Mouse (Mus musculus) myocyte (in vitro differentiated cells): Measurements from ENCODE around the gene Cdan1. TPM values are rescaled to one million over a fixed set of nuclear protein-coding genes. Genes with fewer than 3 reads are reported as not detected.

Experiments
- H3K27me3 ChIP-seq: one replicate; pipeline ENCODE4 v1.6.1; 2011; ENCODE audit not compliant: control insufficient read depth, insufficient read depth, insufficient read length
- H3K36me3 ChIP-seq: one replicate; pipeline ENCODE4 v1.6.1; 2011; ENCODE audit not compliant: control insufficient read depth, insufficient read depth
- H3K4me2 ChIP-seq: one replicate; pipeline ENCODE4 v1.6.1; 2011; ENCODE audit warnings: low read depth, control low read depth
- H3K4me3 ChIP-seq: one replicate; pipeline ENCODE4 v1.5.1; 2011; ENCODE audit warnings: mild to moderate bottlenecking, control low read depth, moderate library complexity
- H3K79me2 ChIP-seq: one replicate; pipeline ENCODE4 v1.6.1; 2011; ENCODE audit not compliant: control insufficient read depth, insufficient read depth
- H3ac ChIP-seq: one replicate; pipeline ENCODE4 v1.6.1; 2011; ENCODE audit not compliant: control insufficient read depth, insufficient read length
- CEBPB ChIP-seq: IDR thresholded peaks from 2 replicates; pipeline ENCODE4 v1.6.1; 2011; ENCODE audit warnings: mild to moderate bottlenecking, moderate library complexity; ENCODE audit not compliant: poor library complexity, insufficient read depth, severe bottlenecking
- E2F4 ChIP-seq: IDR thresholded peaks from one replicate; pipeline ENCODE4 v1.6.1; 2011; ENCODE audit warnings: mild to moderate bottlenecking, control low read depth, moderate library complexity; ENCODE audit not compliant: insufficient read depth
- MAX ChIP-seq: IDR thresholded peaks from one replicate; pipeline ENCODE4 v1.6.1; 2011; ENCODE audit warnings: low read depth, mild to moderate bottlenecking, control low read depth
- MYOD1 ChIP-seq, 3 experiments: IDR thresholded peaks; one replicate each; pipeline ENCODE4 v1.6.1; 2011; ENCODE audit warnings: control low read depth in 2 of 3, low read depth in 2 of 3, mild to moderate bottlenecking in 2 of 3, moderate library complexity in 1 of 3; ENCODE audit not compliant: insufficient read length in 2 of 3, control insufficient read depth in 1 of 3
- MYOG ChIP-seq, 3 experiments: IDR thresholded peaks; one replicate each; pipeline ENCODE4 v1.6.1; 2011; ENCODE audit warnings: control low read depth in 2 of 3, low read depth in 2 of 3, mild to moderate bottlenecking in 2 of 3; ENCODE audit not compliant: insufficient read length in 2 of 3, control insufficient read depth in 1 of 3, insufficient read depth in 1 of 3
- POLR2A ChIP-seq: IDR thresholded peaks from one replicate; pipeline ENCODE4 v1.6.1; 2011; ENCODE audit warnings: low read depth, mild to moderate bottlenecking, control low read depth, moderate library complexity; ENCODE audit not compliant: insufficient read length
- POLR2AphosphoS2 ChIP-seq: IDR thresholded peaks from one replicate; pipeline ENCODE4 v1.6.1; 2011; ENCODE audit warnings: low read depth, control low read depth; ENCODE audit not compliant: insufficient read length
- REST ChIP-seq: IDR thresholded peaks from one replicate; pipeline ENCODE4 v1.6.1; 2011; ENCODE audit warnings: mild to moderate bottlenecking, control low read depth, moderate library complexity; ENCODE audit not compliant: insufficient read depth, insufficient read length
- SRF ChIP-seq: IDR thresholded peaks from one replicate; pipeline ENCODE4 v1.6.1; 2011; ENCODE audit warnings: low read depth; ENCODE audit not compliant: control insufficient read depth, insufficient read length
- TCF12 ChIP-seq: IDR thresholded peaks from one replicate; pipeline ENCODE4 v1.6.1; 2011; ENCODE audit warnings: mild to moderate bottlenecking, control low read depth; ENCODE audit not compliant: poor library complexity, insufficient read depth, severe bottlenecking
- TCF3 ChIP-seq: IDR thresholded peaks from one replicate; pipeline ENCODE4 v1.6.1; 2011; ENCODE audit warnings: low read depth, control low read depth; ENCODE audit not compliant: insufficient read length
- USF1 ChIP-seq: IDR thresholded peaks from one replicate; pipeline ENCODE4 v1.6.1; 2011; ENCODE audit warnings: low read depth, mild to moderate bottlenecking, control low read depth, moderate library complexity
- polyA plus RNA-seq: library from polyadenylated mRNA; unstranded; fragments of >200 nt; fragmentation: generic; extraction: Trizol; gene quantifications from one replicate; pipeline ENCODE4 v1.2.1, GENCODE M21; 2012; ENCODE audit warnings: missing spikeins

Gene Cdan1
- polyA plus RNA-seq, 1 experiment: 5.0 TPM

GRCm38 (mm10) chr2:120867336-120867735 is 17.4 kb upstream of the Cdan1 start:
- Histone ChIP-seq H3K27me3 (no peaks in the 10 kb centered on the region), H3K79me2 (no peaks in the 10 kb centered on the region), H3K4me3 (no peak overlapping the region), H3K36me3 (peaks cover 31% of the 10 kb centered on the region), H3K4me2 (peak overlapping the region; percentile 1), H3ac (no peak overlapping the region)
- TF ChIP-seq USF1 (no peak), SRF (no peak), TCF3 (no peak), TCF12 (no peak), MYOG (IDR thresholded peaks at IDR 0.05; ENCODE audit: control insufficient read depth in 1 of 3, insufficient read depth in 1 of 3, insufficient read length in 2 of 3, low read depth in 2 of 3) (no peak), POLR2AphosphoS2 (no peak), CEBPB (no peak), MAX (no peak), E2F4 (no peak), POLR2A (no peak), MYOD1 (IDR thresholded peaks at IDR 0.05; ENCODE audit: control insufficient read depth in 1 of 3, insufficient read length in 2 of 3, low read depth in 2 of 3) (no peak), REST (no peak)

GRCm38 (mm10) chr2:120866561-120866960 is 16.6 kb upstream of the Cdan1 start:
- Histone ChIP-seq H3K4me3 (no peak overlapping the region), H3K36me3 (peaks cover 31% of the 10 kb centered on the region), H3K4me2 (peak overlapping the region; percentile 48), H3K79me2 (no peaks in the 10 kb centered on the region), H3ac (no peak overlapping the region), H3K27me3 (no peaks in the 10 kb centered on the region)
- no peak for TF ChIP-seq MYOG (IDR thresholded peaks at IDR 0.05; ENCODE audit: control insufficient read depth in 1 of 3, insufficient read depth in 1 of 3, insufficient read length in 2 of 3, low read depth in 2 of 3)

DNA sequence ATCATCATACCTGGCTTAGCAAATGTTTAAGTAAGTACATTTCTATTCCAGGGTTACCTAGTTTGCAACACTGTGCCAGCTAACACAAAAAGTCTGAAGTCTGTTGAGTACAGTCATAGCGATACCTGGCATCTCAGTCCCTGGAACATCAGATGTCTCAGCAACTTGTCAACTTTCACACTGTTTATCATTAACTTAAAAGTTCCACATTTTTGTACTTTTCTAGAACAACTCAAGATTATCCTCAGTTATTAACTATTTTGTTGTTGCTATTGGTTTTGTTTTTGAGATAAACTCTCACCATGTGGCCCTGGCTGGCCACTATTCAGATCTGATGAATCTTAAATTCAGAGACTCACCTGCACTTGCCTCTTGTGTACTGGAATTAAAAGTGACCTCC is 13.5 kb upstream of the Cdan1 start:
- Histone ChIP-seq H3K27me3 (no peaks in the 10 kb centered on the region), H3K4me2 (no peak overlapping the region), H3K79me2 (no peaks in the 10 kb centered on the region), H3ac (no peak overlapping the region), H3K36me3 (peaks cover 39% of the 10 kb centered on the region), H3K4me3 (no peak overlapping the region)
- TF ChIP-seq E2F4 (no peak), POLR2AphosphoS2 (no peak), CEBPB (no peak)

- Histone ChIP-seq H3K4me3 (no peak overlapping the region), H3K4me2 (no peak overlapping the region), H3K27me3 (no peaks in the 10 kb centered on the region), H3K79me2 (no peaks in the 10 kb centered on the region), H3K36me3 (peaks cover 37% of the 10 kb centered on the region), H3ac (no peak overlapping the region)
- no peak for TF ChIP-seq USF1
- no peak for TF ChIP-seq E2F4
- no peak for TF ChIP-seq TCF12
- TF ChIP-seq POLR2A: no peak
- TF ChIP-seq MYOG (IDR thresholded peaks at IDR 0.05; ENCODE audit: control insufficient read depth in 1 of 3, insufficient read depth in 1 of 3, insufficient read length in 2 of 3, low read depth in 2 of 3): no peak
- no peak for TF ChIP-seq POLR2AphosphoS2
- no peak for TF ChIP-seq CEBPB
- no peak for TF ChIP-seq MYOD1 (IDR thresholded peaks at IDR 0.05; ENCODE audit: control insufficient read depth in 1 of 3, insufficient read length in 2 of 3, low read depth in 2 of 3)
- no peak for TF ChIP-seq MAX
- TF ChIP-seq REST: no peak
- TF ChIP-seq SRF: no peak
Observed at GRCm38 (mm10) chr2:120860699-120861098, 10.8 kb upstream of the Cdan1 start.

- peaks cover 23% of the 10 kb centered on the region for H3K36me3 ChIP-seq
- H3K4me3 ChIP-seq: no peak overlapping the region
- no peak for TF ChIP-seq POLR2AphosphoS2
- TF ChIP-seq CEBPB: no peak
- no peak for TF ChIP-seq MYOD1 (IDR thresholded peaks at IDR 0.05; ENCODE audit: control insufficient read depth in 1 of 3, insufficient read length in 2 of 3, low read depth in 2 of 3)
- no peak overlapping the region for H3K4me2 ChIP-seq
- H3K79me2 ChIP-seq: no peaks in the 10 kb centered on the region
- H3K27me3 ChIP-seq: no peaks in the 10 kb centered on the region
- H3ac ChIP-seq: no peak overlapping the region
Observed at GRCm38 (mm10) chr2:120858131-120858530, 8.2 kb upstream of the Cdan1 start.

DNA sequence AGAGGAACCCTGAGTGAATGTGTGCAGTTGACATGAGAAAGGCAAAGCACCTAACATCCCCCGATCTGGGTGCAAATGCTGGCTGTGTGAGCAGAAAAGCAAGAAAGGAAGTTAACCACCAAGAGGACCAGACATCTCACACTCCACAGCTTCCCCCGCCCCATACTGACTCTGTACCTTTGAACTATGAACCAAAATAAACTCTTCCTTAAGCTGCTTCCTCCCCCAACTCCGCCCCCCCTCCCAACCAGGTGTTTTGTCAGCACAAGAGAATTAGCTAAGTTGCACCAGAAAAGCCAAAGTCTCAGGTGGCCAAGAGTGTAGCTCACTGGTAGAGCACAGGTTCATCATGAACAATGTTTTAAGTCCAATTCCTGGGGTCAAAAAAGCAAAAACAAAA is 3.2 kb upstream of the Cdan1 start:
- peaks cover 1% of the 10 kb centered on the region for H3K79me2 ChIP-seq
- no peaks in the 10 kb centered on the region for H3K27me3 ChIP-seq
- H3K4me2 ChIP-seq: no peak overlapping the region
- H3K36me3 ChIP-seq: no peaks in the 10 kb centered on the region
- H3K4me3 ChIP-seq: no peak overlapping the region
- no peak overlapping the region for H3ac ChIP-seq
- TF ChIP-seq MAX: no peak
- no peak for TF ChIP-seq MYOG (IDR thresholded peaks at IDR 0.05; ENCODE audit: control insufficient read depth in 1 of 3, insufficient read depth in 1 of 3, insufficient read length in 2 of 3, low read depth in 2 of 3)
- TF ChIP-seq MYOD1 (IDR thresholded peaks at IDR 0.05; ENCODE audit: control insufficient read depth in 1 of 3, insufficient read length in 2 of 3, low read depth in 2 of 3): no peak
- no peak for TF ChIP-seq REST
- TF ChIP-seq CEBPB: no peak
- no peak for TF ChIP-seq POLR2A
- no peak for TF ChIP-seq POLR2AphosphoS2
- TF ChIP-seq TCF3: no peak
- TF ChIP-seq E2F4: no peak
- TF ChIP-seq TCF12: no peak
- TF ChIP-seq SRF: no peak
- TF ChIP-seq USF1: no peak
